Mouse (Mus musculus): ENCODE data around the gene Bfsp2.

The Bfsp2 gene

DNA sequence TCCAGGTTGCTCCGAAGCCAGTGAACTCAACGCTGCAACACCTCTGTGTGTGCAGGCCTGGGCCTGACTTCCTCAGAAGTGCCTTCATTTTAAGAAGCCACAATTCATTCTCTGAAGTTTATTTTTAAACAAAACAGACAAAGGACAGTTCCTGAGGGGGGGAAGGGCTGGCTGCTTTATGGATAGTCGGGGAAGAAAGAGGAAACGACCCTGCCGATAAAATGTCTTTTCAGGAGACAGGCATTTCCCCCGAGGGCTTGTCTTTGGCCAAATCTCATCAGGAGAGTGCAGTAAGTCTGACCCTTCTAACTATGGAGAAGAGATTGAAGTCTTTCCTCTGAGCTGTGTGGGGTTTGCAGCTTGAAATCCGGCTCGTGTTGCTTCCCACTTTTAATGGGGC, 5.4 kb upstream of the Bfsp2 start:
- no peak for DNase-seq (ENCODE audit: low spot score)

DNA sequence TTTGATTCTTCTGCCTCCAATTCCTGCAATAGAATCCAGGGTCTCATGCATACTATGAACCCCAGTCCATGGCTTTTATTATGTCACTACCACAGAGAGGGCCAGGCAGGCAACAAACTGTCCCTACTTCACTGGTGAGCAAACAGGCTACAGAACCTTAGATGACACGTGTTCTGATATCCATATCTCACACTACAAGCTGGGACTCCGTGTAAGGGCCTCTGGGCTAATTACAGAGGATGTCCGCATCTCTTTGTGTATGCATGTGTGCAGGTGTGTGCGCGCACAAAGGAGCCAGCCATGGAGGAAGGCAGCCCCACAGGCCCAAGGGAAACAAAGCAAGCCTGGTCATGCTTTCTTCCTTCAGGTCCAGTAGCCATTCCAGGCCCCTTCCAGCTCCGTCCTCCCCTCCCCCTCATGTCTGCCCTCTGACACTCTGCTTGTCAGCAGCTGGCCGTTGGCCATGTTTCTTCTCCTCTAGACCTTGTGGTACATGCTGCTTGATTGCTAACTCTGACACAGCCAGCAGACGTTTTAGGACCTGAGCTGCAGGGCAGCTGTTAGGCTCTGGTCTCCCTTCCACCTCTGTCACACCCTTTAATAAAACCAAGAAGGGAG, 492 bp upstream of the Bfsp2 start:
- DNase-seq (ENCODE audit: low spot score), result no peak

DNA sequence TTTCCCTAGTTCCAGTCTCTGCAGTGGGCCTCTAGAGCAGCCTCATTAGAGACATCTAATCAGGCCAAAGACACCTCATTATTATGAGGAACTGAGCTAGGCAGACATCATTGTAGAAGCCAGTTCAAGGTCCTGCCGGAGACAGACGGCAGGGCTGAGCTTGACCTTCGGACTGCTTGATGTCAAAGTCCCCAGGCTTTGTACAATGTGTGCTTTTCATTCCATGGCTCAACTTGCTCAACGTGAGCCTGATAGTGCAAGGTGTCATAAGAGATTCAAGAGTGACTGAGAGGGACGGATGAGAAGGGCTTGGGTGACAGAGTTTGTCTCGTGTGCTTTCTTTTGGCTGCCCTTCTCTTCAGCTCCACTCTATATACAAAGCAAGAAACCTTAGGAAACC, 4.8 kb downstream of the Bfsp2 start:
- DNase-seq (ENCODE audit: low spot score), result no peak

DNA sequence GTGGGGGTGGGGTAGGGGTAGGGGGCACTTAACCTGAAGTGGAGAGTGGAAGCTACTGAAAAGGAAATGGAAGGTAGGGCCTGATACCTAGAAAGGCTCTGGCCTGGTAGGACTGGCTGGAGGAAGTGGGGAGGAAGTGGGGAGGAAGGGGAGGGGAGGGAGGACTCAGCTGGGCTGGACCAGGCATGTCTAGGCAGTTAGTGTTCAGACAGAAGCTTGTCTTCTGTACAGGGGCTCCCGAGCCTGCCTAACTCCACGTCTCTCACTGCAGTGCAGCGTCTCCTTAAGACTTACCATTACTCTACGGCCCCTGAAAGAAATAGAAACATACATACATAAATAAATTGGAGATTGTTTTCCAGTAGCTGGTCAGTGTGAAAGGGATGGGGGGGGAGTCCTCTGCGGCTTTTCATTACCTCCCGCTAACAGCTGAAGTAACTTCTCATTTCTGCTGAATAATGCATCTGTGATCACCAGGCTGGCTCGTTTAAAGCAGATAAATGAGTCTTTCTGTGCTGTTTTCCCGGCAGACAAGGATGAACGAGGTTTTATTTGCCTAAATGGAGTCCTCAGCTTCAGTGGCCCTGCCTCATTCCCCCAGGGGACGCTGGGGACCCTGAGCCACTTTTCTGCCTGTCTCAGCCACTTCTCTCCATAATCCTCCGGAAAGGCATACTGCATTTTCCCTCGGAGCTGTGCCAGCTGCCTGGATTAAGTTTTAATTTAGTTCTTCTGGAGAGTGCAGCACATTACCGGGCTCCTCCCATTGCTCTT, 6.1 kb downstream of the Bfsp2 start:
- DNase-seq (ENCODE audit: low spot score), result no peak

DNA sequence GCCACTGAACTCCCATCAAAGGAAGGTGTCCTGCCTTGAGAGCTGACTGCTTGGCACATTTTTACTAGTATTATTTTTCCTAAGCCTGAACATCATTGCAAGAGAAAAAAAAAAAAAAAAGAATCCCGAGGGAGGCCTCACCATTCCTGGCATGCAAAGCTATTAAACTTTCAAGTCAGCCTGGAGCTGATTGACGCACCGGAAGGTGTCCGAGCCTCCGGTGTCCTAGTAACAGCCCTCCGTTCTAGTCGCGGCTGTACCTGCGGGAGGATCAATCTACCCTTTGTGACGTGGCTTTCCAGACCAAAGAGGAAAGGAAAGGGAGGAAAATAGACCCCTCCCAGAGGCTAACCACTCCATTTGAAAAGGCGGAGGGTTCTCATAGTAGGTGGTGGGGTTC, 8.4 kb downstream of the Bfsp2 start:
- no peak for DNase-seq (ENCODE audit: low spot score)

DNA sequence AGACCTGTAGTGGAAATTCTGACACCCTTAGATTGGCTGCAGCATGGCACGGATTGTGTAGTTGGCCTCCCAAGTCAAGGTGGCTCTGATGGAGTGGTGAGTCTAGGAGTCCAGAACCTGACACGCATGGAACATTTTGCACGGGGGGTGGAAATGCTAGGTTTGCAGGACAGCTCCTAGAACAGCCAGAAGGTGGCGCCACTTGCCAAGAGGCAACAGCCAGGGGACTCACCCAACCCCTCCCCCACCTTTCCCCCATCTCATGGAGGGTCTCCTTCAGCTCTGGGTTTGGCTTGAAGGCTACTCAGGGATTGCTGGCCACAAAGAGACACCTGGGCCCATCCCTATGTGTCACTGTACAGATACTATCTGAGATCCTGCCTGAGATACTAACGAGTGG, 10.7 kb downstream of the Bfsp2 start:
- DNase-seq (ENCODE audit: low spot score), result no peak

DNA sequence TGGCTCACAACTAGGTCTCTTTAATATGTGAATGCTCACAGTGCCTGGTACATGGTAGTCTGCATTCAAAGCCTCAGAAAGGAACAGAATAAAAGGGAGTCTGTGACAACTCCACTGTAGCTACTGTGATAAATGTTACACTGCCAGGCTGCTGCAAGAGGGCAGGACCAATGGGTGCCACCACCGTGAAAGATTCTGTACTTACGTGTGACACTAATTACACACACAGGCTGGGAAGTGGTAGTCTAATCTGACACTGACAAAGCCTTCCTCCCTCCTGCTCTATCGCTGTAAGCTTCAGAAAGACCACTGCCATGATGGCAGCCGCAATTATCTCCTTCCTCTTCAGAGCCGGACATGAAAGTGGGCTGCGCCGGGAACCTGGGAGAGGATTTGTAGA, 11.3 kb downstream of the Bfsp2 start:
- DNase-seq (ENCODE audit: low spot score), result no peak

DNA sequence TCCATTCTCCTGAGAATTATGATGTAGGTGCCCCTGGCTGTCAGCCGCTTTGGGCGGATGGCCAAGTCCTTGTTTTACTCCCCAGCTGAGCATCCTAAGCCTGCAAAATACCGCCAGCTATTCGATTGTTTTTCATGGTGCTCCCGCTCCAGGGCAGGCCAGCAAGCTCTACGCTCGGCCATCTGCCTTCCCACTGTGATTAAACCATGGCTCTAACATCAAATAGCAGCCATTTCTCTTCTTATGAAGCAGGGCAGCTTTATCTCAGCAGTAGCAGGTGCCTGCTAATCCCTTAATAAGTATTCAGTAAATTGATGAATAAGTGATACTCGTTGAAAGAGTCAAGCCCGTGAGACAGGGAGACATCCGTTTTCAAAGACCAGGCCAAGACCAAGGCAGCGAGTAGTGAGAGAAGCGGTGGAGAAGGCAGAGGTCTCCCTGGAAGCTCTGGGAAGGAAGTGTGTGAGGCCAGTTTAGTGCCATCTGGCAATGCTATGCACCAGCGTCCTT, 14.5 kb downstream of the Bfsp2 start:
- no peak for DNase-seq (ENCODE audit: low spot score)

DNA sequence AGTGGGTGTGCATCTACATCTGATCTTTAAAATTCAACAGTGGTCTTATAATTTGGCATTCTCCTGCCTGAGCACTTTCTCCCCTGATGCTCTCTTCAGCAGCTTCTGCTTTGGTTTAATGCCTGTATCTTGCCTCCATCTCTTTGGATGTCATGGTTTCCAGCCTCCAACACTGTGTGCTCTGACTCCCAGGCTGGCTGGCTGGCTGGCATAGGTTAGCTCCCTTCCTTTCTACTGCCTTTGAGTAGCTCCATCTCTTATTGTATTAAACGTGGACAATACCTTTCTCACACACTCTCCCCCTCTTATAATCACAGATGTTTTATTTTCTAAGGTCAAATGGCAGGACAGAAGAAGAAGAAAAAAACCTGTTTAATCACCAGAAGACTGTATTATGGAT, 14.9 kb downstream of the Bfsp2 start:
- DNase-seq (ENCODE audit: low spot score), result no peak

DNA sequence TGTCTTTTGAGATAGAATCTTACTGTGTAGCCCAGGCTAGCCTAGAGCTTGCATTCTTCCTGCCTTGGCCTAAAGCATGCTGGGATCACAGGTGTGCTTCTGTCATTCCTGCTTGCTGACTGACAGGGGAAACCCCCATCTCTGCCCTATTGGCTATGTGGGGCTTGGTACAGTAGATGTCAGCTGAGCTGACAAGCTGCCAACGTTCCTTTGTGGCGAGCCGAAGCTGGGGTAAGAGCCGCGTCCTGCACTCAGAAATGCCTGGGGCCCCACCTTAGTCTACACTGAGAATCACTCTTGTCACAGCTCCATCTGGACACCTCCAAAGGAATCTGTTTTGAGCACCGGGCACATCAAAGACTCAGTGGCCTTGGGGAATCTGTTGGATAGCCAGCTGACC, 16.4 kb downstream of the Bfsp2 start:
- no peak for DNase-seq (ENCODE audit: low spot score)

DNA sequence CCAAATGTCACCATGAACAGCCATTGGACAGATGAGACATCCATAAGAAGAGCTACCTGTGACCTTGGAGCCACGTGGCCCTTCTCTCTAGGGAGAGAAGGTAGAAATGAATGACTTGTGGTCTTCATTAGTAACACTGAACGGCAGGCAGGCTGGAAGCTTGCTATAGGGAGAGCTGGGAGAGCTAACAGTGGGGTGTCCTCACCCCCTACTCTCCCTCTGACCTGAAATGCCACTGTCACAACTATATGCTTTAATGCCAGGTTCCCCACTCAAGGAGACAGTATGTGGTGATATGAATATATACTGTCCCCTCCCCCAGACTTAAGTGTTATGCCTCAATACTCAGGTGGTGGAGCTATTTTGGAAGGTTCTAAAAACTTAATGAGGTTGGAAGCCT, 20.4 kb downstream of the Bfsp2 start:
- no peak for DNase-seq (ENCODE audit: low spot score)

DNA sequence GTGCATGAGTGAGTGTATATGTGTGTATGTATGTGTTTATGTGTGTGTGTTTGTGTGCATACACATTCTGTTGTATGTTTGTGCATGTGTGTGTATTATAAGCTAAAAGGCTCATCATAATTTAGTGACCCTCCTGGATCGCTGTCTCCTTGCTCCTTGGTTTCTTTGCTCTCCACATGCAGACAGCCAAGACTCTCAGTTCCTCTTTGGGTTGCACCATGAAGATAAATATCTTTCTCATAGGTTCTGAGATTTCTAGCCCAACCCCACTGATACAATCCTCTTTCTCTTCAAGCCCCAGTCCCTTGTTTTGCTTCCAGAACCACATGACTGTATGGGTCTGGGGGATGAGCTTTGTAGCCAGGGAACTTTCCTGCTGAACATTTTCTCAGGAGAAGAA, 20.9 kb downstream of the Bfsp2 start:
- no peak for DNase-seq (ENCODE audit: low spot score)

DNA sequence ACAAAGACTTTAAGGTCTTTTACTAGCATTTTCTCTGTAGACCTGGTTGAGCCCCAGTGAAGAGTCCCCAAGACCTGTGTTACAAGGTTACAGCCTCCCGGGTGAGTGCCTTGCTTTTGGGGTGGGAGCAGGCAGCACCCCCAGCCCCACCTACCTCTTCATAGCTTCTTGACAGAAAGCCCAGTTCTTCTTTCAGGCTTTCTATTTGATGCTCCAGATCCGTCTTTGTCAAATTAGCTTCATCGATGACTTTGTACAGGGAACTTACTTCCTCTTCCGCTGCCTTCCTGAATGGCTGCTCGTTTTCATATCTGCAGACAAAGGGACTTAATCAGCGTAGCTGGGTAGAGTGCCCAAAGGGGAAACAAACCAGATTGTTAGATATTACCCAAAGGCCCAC, 30.6 kb downstream of the Bfsp2 start:
- no peak for DNase-seq (ENCODE audit: low spot score)

DNA sequence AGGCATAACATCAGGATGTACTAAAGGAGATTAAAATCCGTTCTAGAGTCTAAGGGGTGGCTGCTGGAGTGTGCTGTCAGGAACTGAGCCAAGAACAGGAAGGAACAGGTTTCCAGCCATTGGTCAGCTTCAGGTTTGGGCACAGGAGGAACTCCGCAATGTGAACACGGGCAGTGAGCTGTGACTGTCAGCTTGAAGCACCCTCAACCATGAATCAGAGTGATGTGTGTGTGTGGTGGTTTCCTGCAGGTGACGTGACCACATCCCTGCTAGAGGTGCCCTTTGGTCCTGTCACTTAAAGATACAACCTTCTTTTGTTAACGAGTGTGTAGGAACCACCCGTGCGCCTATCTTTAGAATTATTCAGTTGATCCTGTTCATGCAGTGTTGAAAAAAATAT, 31.1 kb downstream of the Bfsp2 start:
- DNase-seq (ENCODE audit: low spot score), result no peak

DNA sequence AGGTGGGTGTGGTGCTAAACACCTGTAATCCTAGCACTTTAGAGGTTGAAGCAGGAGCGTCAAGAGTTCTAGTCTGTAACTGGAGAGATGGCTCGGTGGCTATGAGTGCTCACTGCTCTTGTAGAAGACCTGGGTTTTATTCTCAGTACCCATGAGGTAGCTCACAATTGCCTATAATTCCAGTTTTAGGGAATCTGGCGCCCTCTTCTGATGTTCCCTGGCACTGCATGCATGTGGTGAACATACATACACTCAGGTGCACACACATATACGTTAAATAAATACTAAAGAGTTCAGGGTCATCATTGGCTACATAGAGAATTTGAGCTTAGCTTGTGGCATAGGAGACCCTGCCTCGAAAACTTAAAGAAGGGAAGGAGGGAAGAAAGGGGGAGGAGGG, 35.6 kb downstream of the Bfsp2 start:
- DNase-seq (ENCODE audit: low spot score), result no peak

DNA sequence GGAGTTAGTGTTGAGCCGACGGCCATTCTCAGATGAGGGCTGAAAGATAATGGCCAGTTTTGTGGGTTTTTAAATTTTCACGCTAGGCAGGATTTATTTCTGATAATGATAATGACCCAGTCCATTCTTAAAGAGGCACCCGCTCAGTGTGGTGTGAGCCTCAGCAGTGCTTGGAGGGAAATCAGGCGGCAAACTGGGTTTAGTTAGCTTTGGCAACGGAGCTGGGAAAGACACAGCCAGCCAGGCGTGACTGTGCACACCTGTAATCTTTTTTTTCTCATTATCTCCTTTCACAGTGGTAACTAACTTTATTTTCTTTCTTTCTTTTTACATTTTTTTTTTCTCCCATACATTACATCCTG, 36.4 kb downstream of the Bfsp2 start:
- no peak for DNase-seq (ENCODE audit: low spot score)

DNA sequence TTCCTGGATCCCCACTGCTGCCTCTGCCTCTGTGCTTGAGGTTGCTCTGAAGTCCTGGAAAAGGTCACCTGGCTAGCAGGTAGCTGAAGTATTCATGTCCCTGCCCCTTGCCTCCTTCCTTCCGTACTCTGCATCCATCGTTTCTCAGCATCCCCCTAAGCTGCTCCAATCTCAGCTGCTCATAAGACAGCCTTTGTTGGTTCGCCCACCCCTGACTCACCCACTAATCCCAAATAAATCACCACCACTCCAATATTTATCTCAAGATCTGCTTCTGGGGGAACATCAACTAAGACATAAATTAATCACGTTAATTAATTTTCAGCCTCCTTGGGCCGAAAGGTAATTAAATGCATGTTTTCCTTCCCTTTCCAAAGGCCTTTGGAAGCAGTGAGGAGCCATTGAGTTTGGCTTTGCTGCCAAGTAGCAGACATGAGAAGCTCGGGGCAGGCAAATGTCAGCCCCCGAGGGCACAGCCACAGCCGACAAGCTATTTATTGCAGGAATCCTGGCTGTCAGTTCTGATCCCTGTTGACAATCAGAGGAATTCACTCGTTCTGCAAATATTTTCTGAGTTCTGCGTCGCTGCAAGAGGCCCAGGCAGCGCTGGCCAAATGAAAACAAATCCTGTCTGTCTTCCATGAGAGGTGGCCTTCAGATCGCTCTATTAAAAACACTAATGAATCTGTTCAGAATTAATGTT, 36.9 kb downstream of the Bfsp2 start:
- no peak for DNase-seq (ENCODE audit: low spot score)

DNA sequence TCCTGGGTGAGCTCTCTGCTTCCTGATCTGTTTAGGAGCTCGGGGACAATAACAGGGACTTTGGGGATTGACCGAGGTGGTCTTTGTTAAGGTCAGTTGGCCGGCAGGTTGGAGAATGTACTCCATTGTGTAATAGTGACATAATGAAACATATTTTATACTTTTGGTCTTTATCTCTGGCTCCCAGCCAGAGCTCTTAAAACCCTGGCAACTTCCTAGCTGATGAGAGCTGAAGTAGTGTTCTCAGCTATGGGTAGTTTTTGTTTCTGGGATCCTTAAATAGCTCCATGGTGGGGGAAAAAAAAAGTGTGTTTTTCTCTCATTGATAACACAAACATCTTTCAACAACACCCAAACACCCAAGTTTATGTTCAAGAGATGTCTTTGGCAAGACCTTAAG, 39.6 kb downstream of the Bfsp2 start:
- DNase-seq (ENCODE audit: low spot score), result no peak

DNA sequence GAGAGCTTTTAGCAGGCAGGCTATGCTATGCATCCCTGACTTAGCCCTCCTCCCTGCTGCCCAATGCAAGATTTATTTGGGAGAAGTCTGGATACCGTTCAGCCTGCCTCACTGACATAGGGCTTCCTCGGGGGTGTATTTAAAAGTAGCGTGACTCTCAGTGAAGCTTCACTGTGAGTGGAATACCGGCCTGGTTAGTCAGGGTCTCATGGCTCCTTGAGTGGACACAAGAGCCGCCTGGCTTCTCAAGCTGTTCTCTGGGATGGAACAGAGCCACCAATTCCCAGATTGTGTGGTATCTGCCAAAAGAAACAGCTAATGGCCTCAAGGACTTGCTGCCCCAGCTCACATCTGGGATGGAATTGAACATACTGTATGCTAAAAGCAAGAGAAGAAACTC, 43.1 kb downstream of the Bfsp2 start:
- DNase-seq (ENCODE audit: low spot score), result no peak

DNA sequence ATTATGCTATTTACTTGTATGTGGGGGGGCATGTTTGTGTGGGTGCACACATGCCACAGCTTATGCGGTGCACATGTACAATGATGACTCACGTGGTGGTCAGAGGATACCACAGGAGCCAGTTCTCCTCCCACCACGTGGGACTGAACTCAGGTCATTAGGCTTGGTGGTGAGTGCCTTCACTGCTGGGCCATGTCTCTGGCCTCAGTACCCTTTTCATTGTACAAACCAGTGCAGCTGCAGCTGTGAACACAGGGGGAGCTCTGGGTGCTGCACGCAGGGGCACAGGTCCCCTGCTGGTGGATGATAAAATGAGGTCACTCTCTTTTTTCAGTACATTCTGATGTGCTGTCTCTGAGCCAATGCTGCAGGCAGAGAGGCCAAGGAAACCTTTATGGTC, 46.1 kb downstream of the Bfsp2 start:
- no peak for DNase-seq (ENCODE audit: low spot score)

DNA sequence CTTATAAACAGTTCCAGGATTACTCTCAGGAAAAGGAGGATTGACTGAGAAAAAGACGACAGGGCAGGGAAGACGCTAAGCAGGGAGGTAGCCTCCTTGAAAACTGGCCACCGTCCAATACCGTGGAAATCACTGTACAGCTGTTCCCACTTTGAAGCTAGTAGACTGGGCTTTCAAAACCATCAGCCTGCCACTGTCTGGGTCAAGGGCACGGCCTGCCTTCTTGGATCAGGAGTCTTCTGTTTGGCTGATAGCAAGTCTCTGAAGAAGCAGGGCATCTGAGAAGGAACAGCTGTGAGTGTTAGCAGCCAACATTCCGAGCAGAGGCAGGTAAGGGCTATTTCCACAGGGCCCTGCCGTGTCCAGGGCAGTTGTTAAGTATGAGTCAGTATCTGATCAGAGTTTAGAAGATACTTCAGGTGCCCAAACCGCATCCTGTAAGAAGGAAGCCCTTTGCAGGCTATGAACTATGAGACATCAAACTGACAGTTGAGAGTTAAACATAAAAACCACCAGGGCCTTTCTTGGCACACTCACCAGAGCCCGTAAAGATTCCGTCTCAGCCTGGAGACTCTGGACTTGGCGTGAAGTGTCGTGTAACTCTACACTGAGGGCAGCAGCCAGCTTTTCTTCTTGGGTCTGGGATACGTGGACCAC, 48.0 kb downstream of the Bfsp2 start:
- no peak for DNase-seq (ENCODE audit: low spot score)

DNA sequence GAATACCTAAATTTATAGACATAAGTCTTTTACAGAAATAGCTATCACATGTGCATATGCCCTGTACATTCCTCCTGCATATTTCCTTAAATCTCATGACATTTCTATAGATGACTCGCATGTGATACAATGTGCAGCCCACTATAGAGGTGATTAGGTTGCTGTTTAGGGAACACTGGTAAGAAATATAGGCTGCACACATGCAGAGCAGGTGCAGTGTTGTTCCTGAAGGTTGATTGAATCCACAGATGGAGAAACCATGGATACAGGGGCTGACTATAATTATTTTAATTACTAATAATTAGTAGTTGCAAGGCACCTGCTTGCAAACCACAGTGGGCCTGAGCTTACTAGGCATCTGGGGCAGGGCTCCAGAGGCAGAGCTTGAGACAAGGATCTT, 48.5 kb downstream of the Bfsp2 start:
- DNase-seq (ENCODE audit: low spot score), result no peak
